Mouse (Mus musculus) stomach, embryonic 14.5 days (tissue): ENCODE data around the gene Itga9. TPM values are rescaled to one million over a fixed set of nuclear protein-coding genes. Genes with fewer than 3 reads are reported as not detected.

Source experiments
- ATAC-seq: fragments of 200-750 bp; cut with Nextera tagmentation; 2 replicates; pipeline ENCODE4 v1.8.0; 2017; ENCODE audit warnings: low read depth, moderate TSS enrichment; ENCODE audit not compliant: insufficient number of reproducible peaks, insufficient read depth, low FRiP score
- H3K27ac ChIP-seq: fragments of 300-500 bp; sonication (generic); 2 replicates; pipeline ENCODE4 v1.5.1; 2014; ENCODE audit warnings: mild to moderate bottlenecking, low read length, moderate library complexity, mixed read lengths
- H3K27me3 ChIP-seq: fragments of 300-500 bp; sonication (generic); 2 replicates; pipeline ENCODE4 v1.6.1; 2014; ENCODE audit warnings: low read length, control low read depth, mixed read lengths; ENCODE audit not compliant: control insufficient read depth, insufficient read depth
- H3K36me3 ChIP-seq: fragments of 300-500 bp; sonication (generic); 2 replicates; pipeline ENCODE4 v1.6.1; 2014; ENCODE audit warnings: mild to moderate bottlenecking, control low read depth, low read length, moderate library complexity, mixed read lengths; ENCODE audit not compliant: control insufficient read depth, insufficient read depth
- H3K4me1 ChIP-seq: fragments of 300-500 bp; sonication (generic); 2 replicates; pipeline ENCODE4 v1.6.1; 2014; ENCODE audit warnings: low read length, control low read depth, mixed read lengths; ENCODE audit not compliant: control insufficient read depth, insufficient read depth
- H3K4me2 ChIP-seq: fragments of 300-500 bp; sonication (generic); replicated peaks from 2 replicates; pipeline ENCODE4 v1.6.1; 2014; ENCODE audit warnings: low read depth, low read length, control low read depth
- H3K4me3 ChIP-seq: fragments of 300-500 bp; sonication (generic); 2 replicates; pipeline ENCODE4 v1.5.1; 2014; ENCODE audit warnings: low read depth, low read length, control low read depth
- H3K9ac ChIP-seq: fragments of 300-500 bp; sonication (generic); replicated peaks from 2 replicates; pipeline ENCODE4 v1.6.1; 2014; ENCODE audit warnings: low read depth, mild to moderate bottlenecking, control low read depth, low read length, moderate library complexity, mixed read lengths
- H3K9me3 ChIP-seq: fragments of 300-500 bp; sonication (generic); 2 replicates; pipeline ENCODE4 v1.6.1; 2016; ENCODE audit warnings: low read depth, low read length, control low read depth; ENCODE audit not compliant: control insufficient read depth
- WGBS: fragments of 180-500 bp; shearing (Covaris S2); extraction: QIAGEN DNeasy Blood & Tissue Kit; methylation state at CpG from one replicate; pipeline ENCODE4 v1.1.7; 2014; 5-methylcytosine and 5-hydroxymethylcytosine counted together
- polyA plus RNA-seq: library from polyadenylated mRNA; unstranded; fragments of >200 nt; fragmentation: Nextera tagmentation; extraction: Ambion mirVana; gene quantifications from 2 replicates; pipeline ENCODE4 v1.2.1, GENCODE M21; 2014

Itga9 gene
- polyA plus RNA-seq, 1 experiment from 2014 or later: 14.3 TPM

DNA sequence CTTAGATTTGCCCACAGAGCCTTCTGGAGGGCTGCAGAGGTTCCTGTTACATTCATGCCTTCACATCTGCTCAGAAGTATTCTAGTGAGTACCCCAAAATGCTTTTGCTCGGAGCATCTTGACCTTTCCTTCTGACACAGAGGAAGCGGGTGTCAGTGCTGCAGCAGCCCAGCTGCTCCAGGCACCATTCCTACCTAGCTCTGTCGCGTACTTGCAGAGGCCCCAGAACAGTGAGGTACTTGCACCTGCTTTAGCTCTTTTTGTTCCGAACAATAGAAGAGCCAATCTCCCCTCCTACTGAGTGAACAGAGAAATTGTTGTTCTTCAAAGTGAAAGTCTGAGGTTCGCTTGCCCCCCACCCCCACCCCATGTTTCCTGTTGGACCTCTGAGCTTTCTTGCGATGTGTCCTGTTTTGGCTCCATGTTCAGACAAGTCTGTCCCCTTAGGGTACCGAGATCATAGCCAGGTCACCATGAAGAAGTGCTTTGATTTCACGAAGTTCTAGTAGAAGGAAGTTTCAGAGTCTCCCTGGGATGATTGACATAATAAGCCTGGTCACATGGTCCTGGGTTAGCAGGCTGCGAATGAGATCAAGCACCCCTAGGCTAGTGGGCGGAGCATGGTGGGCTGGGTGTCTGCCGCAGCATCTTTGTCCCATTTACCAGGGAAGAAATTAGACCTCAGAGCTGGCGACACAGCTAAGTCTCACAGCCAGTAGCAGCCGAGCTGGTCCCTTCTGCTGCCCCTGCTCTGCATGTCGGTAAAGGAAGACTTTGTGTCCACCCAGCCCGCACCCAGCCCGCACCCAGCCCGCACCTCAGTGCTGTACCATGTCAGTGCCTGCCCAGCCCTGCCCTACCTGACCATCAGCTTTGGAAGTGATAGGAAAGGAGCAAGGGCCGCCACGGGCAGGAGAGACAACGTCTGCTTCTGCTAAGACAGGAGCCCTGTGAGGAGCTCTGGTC, 215.0 kb downstream of the Itga9 start:
- no peaks in the 10 kb centered on the region for H3K36me3 ChIP-seq
- no peak overlapping the region for H3K9ac ChIP-seq
- ATAC-seq: peak; percentile 72; the same call in 1 of the 2 replicates
- no peaks in the 10 kb centered on the region for H3K9me3 ChIP-seq
- H3K27ac ChIP-seq: 0 out of 2 replicates have a peak overlapping the region, but pooled peaks have one; percentile 48
- no peak overlapping the region for H3K4me3 ChIP-seq
- WGBS: 46% methylated on average over 21 of the region's 21 CpGs
- H3K4me1 ChIP-seq: peaks cover 12% of the 10 kb centered on the region
- peak overlapping the region; percentile 16; the same call in 1 of the 2 replicates for H3K4me2 ChIP-seq
- no peaks in the 10 kb centered on the region for H3K27me3 ChIP-seq

DNA sequence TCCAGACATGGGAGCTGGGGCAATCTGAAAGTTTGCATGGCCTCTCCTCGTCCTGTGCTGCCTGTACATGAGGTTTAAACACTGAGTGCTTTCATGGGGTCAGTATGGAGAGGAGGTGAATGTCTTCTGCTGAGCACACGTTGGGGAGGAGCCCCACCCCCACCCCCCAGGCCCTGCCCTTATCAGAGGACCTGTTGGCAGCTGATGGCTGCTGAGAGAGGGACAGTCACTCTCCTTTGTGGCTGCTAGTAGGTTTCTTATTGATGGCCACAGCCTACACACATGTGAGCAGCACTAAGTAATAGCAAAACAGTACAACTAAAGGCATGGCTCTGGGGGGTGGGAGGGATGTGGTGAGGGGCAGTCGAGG, 215.7 kb downstream of the Itga9 start:
- H3K4me1 ChIP-seq: peaks cover 12% of the 10 kb centered on the region
- H3K27ac ChIP-seq: 0 out of 2 replicates have a peak overlapping the region, but pooled peaks have one; percentile 48
- no peak overlapping the region for H3K9ac ChIP-seq
- ATAC-seq: 0 out of 2 replicates have a peak, but pooled peaks have one; percentile 53
- H3K36me3 ChIP-seq: no peaks in the 10 kb centered on the region
- WGBS: 45% methylated on average over 3 of the region's 3 CpGs
- H3K27me3 ChIP-seq: no peaks in the 10 kb centered on the region
- no peaks in the 10 kb centered on the region for H3K9me3 ChIP-seq
- no peak overlapping the region; the same call in 1 of the 2 replicates for H3K4me2 ChIP-seq
- H3K4me3 ChIP-seq: no peak overlapping the region

DNA sequence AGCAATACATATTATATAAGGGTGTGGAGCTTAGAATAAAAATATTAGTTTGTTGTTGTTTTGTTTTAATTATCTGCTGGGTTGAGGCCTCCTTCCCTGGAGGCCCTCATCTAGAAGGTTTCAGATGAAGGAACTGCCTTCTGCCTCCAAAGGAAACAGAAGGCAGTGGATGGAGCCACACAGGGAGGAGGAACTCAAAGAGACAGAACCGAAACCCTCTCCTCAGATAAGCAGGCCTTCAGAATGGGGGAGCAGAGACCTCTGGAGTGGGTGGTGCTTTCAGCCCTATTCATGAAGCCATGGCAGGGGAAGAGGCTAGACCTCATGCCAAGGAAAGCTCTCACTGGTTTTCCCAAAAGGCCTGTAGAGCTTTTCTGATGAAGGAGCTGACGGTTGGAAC, 216.1 kb downstream of the Itga9 start:
- Histone ChIP-seq H3K4me1 (peaks cover 12% of the 10 kb centered on the region), H3K4me3 (no peak overlapping the region), H3K36me3 (no peaks in the 10 kb centered on the region), H3K4me2 (no peak overlapping the region), H3K27me3 (no peaks in the 10 kb centered on the region), H3K9ac (no peak overlapping the region), H3K27ac (no peak overlapping the region), H3K9me3 (no peaks in the 10 kb centered on the region)
- 91% methylated on average over 2 of the region's 2 CpGs for WGBS
- no peak for ATAC-seq

DNA sequence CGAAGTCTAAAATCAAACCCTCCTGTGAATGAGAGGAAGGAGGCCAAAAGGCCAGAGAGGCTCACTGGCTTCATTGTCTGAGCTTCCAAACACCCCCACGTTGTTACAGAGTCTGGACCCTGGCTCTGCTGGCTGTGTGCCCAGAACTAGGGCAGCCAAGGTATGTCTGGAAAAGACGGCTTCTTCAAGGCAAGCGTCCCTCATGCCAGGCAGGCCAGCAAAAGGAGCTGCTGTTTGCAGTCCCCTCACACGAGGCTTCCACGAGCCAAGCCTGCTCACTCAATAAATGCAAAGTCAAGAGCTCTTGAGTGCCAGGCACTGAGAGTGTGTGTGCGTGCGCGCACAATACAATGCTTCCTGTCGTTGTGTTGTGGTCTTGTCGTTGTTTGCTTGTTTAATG, 224.6 kb downstream of the Itga9 start:
- Histone ChIP-seq H3K27me3 (no peaks in the 10 kb centered on the region), H3K36me3 (no peaks in the 10 kb centered on the region), H3K4me3 (no peak overlapping the region), H3K9ac (no peak overlapping the region), H3K4me1 (peaks cover 7% of the 10 kb centered on the region; the same call in 1 of the 2 replicates), H3K27ac (peak overlapping the region; percentile 7; the same call in 1 of the 2 replicates), H3K4me2 (no peak overlapping the region), H3K9me3 (no peaks in the 10 kb centered on the region)
- ATAC-seq: no peak
- 47% methylated on average over 11 of the region's 11 CpGs for WGBS

DNA sequence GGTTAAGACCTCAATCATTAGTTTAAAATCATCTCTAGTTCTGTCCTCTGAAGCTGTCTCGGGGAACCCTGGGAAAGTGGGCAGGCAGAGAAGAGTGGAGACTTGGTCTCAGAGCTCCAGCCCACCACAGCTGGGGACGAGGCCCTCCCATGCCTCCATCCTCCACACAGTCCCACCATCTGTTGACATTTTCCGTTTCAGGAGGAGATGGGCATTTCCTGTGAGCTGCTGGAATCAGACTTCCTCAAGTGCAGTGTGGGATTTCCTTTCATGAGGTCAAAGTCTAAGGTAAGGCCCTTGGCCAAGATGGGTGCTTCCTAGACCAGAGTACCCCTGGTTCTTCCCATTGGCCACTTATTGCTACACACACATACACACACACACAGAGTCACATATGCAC, 226.0 kb downstream of the Itga9 start:
- H3K9me3 ChIP-seq: no peaks in the 10 kb centered on the region
- H3K4me1 ChIP-seq: peaks cover 9% of the 10 kb centered on the region; the same call in 1 of the 2 replicates
- no peak for ATAC-seq
- H3K4me2 ChIP-seq: no peak overlapping the region
- no peak overlapping the region for H3K4me3 ChIP-seq
- 61% methylated on average over 3 of the region's 3 CpGs for WGBS
- H3K27me3 ChIP-seq: no peaks in the 10 kb centered on the region
- H3K9ac ChIP-seq: no peak overlapping the region
- no peaks in the 10 kb centered on the region for H3K36me3 ChIP-seq
- H3K27ac ChIP-seq: no peak overlapping the region

DNA sequence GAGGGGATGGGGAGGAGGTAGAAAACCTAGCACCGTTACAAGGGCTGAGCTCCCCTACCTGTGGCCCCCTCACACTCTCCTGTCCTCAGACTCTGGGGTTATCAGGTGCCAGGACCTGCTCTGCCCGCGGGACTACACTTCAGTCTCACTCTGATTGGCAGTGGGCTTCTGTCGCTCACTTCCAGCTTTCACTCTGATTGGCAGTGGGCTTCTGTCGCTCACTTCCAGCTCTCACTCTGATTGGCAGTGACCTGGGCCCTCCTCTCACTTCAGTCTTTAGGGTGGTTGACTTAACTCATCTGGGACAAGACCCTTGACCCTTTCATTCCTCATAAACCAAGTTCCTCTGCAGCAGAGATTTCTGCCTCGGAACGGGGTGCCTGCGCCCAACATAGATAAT, 226.9 kb downstream of the Itga9 start:
- H3K4me1 ChIP-seq: peaks cover 9% of the 10 kb centered on the region; the same call in 1 of the 2 replicates
- H3K36me3 ChIP-seq: no peaks in the 10 kb centered on the region
- H3K27me3 ChIP-seq: no peaks in the 10 kb centered on the region
- no peaks in the 10 kb centered on the region for H3K9me3 ChIP-seq
- 77% methylated on average over 8 of the region's 8 CpGs for WGBS
- no peak overlapping the region for H3K4me2 ChIP-seq
- no peak overlapping the region for H3K4me3 ChIP-seq
- no peak overlapping the region for H3K27ac ChIP-seq
- H3K9ac ChIP-seq: no peak overlapping the region
- ATAC-seq: no peak

DNA sequence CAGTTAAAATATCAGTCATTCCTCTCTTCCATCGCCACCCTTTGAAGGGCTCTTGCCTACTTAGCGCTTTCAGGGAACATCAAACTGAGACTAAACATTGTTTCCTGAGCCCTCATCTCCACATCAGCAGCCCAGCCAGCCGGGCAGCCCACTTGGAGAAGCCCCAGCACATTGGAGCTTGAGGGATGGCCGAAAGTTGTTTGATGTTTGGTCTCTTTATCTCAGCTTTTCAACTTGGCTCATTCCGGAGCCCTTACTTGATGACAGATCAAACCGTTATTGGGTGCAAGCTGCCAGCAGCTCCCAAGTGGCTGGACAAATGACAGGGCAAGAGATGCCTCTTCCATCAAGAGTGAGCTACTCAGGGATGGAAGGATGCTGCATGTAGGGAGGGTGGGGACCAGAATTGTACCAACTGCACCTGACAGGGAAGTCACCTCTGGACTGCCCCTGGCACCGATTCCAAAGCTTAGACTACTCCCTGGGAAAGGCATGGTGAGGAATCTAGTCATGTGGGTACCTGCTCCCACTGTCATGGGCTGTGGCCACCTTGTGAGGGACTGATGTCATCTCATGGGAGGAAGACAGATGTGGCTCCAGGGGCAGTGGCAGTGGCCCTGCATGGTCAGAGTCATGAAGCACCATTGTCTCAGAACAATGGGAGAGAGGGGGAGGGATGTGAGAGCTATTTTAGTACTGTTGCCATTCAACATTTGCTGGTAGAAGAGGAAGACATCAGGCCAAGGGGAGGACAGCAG, 232.6 kb downstream of the Itga9 start:
- no peak for ATAC-seq

DNA sequence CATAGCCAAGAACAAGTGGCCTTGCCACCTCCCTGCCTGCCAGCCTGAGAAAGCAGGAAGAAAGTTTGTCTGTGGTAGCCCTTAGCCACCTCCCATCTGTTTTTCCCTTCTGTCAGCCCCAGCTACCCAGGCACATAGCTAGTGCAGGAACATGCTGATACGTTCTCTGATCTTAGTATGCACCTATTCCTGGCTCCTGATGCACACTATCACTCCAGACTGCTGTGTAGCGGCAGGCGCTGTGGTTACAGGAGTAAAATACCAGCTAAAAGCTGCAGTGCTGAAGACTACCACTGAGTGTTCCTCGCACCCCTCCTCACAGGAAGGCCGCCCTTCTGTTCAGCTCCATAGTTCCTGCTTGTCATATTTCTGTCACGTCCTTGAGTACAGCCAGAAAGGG, 234.8 kb downstream of the Itga9 start:
- H3K9me3 ChIP-seq: no peaks in the 10 kb centered on the region
- H3K27ac ChIP-seq: no peak overlapping the region
- H3K27me3 ChIP-seq: no peaks in the 10 kb centered on the region
- H3K9ac ChIP-seq: no peak overlapping the region
- no peak overlapping the region for H3K4me3 ChIP-seq
- H3K4me2 ChIP-seq: no peak overlapping the region
- H3K4me1 ChIP-seq: 0 out of 2 replicates have a peak, but pooled peaks cover 2% of the 10 kb centered on the region
- no peak for ATAC-seq
- WGBS: 83% methylated on average over 6 of the region's 6 CpGs
- H3K36me3 ChIP-seq: no peaks in the 10 kb centered on the region; the same call in 1 of the 2 replicates

More for the DNA sequence above, 232.6 kb downstream of the Itga9 start:
- Histone ChIP-seq H3K9me3 (no peaks in the 10 kb centered on the region), H3K4me3 (no peak overlapping the region), H3K27ac (no peak overlapping the region), H3K9ac (no peak overlapping the region), H3K27me3 (no peaks in the 10 kb centered on the region), H3K4me1 (0 out of 2 replicates have a peak, but pooled peaks cover 2% of the 10 kb centered on the region), H3K4me2 (no peak overlapping the region), H3K36me3 (no peaks in the 10 kb centered on the region; the same call in 1 of the 2 replicates)
- WGBS: 36% methylated on average over 7 of the region's 7 CpGs
